ENCODE assay signal across 8 mouse cellular contexts in genomic region chr17:32532356-32532755, GRCm38 (mm10). TPM values are rescaled to one million over a fixed set of nuclear protein-coding genes. Genes with fewer than 3 reads are reported as not detected.
A peak's percentile ranks its signal among the peaks of the same experiment; 100 is the strongest.
DNase-seq lines count a peak whose midpoint lies in the region; ATAC-seq and TF ChIP-seq lines count a peak whose summit lies in the region.
"Not testable (repeated sequence)": the region's sequence is repeated elsewhere in the genome, so short reads cannot be mapped to it uniquely, and the experiment has no call there.
"Had no signal": no experiment of that assay in that cellular context is flagged by ENCODE, and none has a peak within 500 bp of the region (broad histone marks: within the 10 kb centered on the region; RNA-seq: fewer than 3 reads in every experiment).

No protein-coding gene starts in this region.

- not testable (repeated sequence) for ATAC-seq in kidney, postnatal 0 days (replicated peaks; ENCODE audit: low FRiP score, low read depth)

- not testable (repeated sequence) for H3K36me3 ChIP-seq in kidney, postnatal 0 days (ENCODE audit: insufficient read depth, low read length)

- peak; percentile 21 for DNase-seq in R1 (ENCODE audit: low read depth, low spot score)
- peak; percentile 21 for DNase-seq in kidney, postnatal 0 days (ENCODE audit: low spot score)
- peak; percentile 49 to 59 for DNase-seq in thymus, adult 18-20 months
- peak; percentile 73 for DNase-seq in thymus, postnatal 0 days (ENCODE audit: low spot score)
- DNase-seq in thymus, postnatal 14 days = peak; percentile 80
- peak; percentile 57 to 78 for DNase-seq in thymus, postnatal 36 days

- not testable (repeated sequence) for H3K27me3 ChIP-seq in kidney, postnatal 0 days (ENCODE audit: insufficient read depth, low read length)

- not testable (repeated sequence) for H3K9ac ChIP-seq in kidney, postnatal 0 days (ENCODE audit: low read depth, low read length)

- H3K4me3 ChIP-seq in kidney, postnatal 0 days (replicated peaks; ENCODE audit: low read depth, low read length) = not testable (repeated sequence)

- not testable (repeated sequence) for H3K4me2 ChIP-seq in kidney, postnatal 0 days (ENCODE audit: low read length)

- not testable (repeated sequence) for H3K9me3 ChIP-seq in kidney, postnatal 0 days (replicated peaks; ENCODE audit: low read length)

- 39% methylated on average over 4 of the region's 4 CpGs for WGBS in kidney, postnatal 0 days

- H3K4me1 ChIP-seq in kidney, postnatal 0 days (replicated peaks; ENCODE audit: insufficient read depth, low read length) = not testable (repeated sequence)

- not testable (repeated sequence) for H3K27ac ChIP-seq in kidney, postnatal 0 days

- TF ChIP-seq CTCF in kidney, postnatal 0 days (IDR thresholded peaks at IDR 0.05; ENCODE audit: low read depth) = not testable (repeated sequence)

RNA-seq across cellular contexts. Expression of gene Cyp4f16, which starts 4.0 kb away (rescaled TPM):
- polyA plus RNA-seq in kidney, postnatal 0 days (2015; fragmentation: Nextera tagmentation; extraction: Ambion mirVana) = 24.0 and 25.4 TPM in 2 replicates
- polyA plus RNA-seq in thymus, postnatal 0 days (2015; fragmentation: Nextera tagmentation; extraction: Ambion mirVana) = 5.6 and 6.3 TPM in 2 replicates
- polyA plus RNA-seq: G1E had no signal

RNA-seq across cellular contexts. Expression of gene Cyp4f17, which starts 26.5 kb away (rescaled TPM):
- 6.6 and 6.8 TPM in 2 replicates for polyA plus RNA-seq in kidney, postnatal 0 days (2015; fragmentation: Nextera tagmentation; extraction: Ambion mirVana)
- polyA plus RNA-seq in thymus, postnatal 0 days (2015; fragmentation: Nextera tagmentation; extraction: Ambion mirVana) = 2.2 and 3.0 TPM in 2 replicates
- polyA plus RNA-seq: erythroblast, embryonic 14.5 days had no signal

Comparison
In these comparisons a context has a peak if more than half of its experiments do, and no peak if none do; other contexts are left out.
1. DNase-seq: peak in every context shown above with its lines; median percentile 80 in thymus, postnatal 14 days; 73 in thymus, postnatal 0 days; 68 in thymus, postnatal 36 days; 54 in thymus, adult 18-20 months; 21 in R1; 21 in kidney, postnatal 0 days.